Mouse (Mus musculus) right cerebral cortex, postnatal 10 days (tissue): ENCODE results near the gene Lrig3.

Source experiments
- DNase-seq, 2 experiments: peaks; one replicate each; pipeline ENCODE4 v3.0.0; 2021; ENCODE audit warnings: low spot score in 2 of 2

Lrig3 gene

DNA sequence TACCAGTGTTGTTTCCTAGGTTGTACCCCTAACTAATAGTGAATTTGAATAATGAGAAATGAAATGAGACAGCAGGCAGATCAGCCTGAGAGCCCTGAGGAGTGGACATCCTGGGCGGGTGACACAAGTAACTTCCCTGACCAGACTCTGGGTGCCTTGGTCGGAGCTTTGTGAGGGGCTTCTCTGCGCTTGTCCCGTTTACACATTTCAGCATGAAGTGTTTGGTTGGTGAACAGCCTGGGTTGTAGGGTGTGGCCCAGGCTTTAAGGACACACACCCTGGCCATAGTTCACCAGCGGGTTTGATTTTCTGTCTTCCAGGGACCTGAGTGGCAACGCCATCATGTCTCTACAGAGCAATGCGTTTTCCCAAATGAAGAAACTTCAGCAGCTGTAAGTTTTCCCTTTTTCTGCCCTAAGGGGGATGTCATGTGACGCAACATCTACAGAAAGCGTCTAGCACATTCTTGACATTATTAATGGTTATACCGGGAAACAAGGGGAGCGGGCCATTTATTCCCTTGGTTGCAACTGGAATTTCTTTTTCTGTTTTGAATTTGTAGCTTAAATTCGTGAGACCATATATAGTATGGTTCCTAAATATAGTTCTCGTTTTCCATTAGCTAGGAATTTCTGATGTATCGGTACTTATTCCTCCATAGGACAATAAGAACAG is 36.2 kb downstream of the Lrig3 start:
- no peak for DNase-seq

DNA sequence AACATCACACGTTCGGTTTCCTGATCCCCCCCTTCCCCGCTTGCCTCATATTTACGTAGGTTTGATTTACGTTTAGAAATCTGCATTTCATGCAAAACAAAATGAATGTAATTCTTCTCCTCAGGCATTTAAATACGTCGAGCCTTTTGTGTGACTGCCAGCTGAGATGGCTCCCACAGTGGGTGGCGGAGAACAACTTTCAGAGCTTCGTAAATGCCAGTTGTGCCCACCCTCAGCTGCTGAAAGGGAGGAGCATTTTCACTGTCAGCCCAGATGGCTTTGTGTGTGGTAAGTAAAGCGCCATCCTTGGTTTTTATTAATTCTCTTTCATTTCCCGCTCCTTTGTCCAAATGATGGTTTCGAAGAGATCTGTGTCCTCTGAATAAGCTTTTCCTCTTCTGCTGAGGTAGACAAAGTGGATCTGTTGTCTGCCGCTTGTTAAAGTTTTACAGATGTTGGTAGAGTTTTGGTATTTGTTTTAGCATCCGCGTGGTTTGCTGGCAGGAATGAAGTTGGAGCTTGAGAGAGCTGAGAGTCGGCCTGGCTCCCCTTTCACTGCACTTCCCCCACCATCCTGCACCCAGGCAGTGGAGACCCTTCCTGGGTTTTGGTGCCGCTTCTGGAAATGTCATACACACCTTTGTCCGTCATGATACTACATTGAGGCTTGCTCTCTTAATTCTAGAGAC is 37.0 kb downstream of the Lrig3 start:
- peak; percentile 55 to 69 for DNase-seq

DNA sequence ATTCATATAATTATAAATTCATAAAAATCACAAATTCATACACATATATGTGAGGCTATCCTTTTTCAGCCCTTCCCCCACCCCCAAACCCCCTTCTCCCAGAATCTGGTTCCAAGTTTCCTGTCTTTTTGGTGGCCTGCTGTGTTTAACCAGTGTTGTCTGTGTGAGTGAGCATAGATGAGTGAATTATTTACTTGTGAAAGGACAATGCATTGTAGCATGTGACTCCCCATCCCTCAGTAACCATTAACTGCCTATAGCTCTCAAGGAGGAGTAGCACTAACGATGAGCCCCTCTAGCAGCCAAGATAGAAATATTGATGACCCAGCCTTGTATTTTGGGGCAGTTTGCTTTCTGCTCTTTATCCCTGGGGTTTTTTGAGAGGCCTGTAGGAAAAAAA is 37.9 kb downstream of the Lrig3 start:
- no peak for DNase-seq

DNA sequence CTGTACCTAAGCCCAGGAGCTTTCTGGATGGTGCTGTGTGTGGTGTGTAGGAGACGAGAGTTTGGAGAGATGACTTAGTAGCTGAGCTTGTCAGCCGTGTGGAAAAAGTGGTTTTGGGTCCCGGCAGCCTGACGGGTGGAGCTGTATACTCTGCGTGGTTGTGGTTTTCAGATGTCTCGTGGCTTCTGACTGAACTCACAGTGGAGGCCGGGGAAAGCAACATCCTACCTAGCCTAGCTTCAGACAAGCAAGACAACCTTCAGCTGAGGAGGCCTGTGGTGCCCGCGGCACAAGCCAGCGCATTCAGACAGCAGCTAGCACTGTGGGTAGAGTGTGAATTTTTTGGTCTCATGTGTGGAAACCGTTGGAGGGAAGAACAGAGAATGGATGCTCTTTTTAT is 47.7 kb downstream of the Lrig3 start:
- DNase-seq, result no peak

DNA sequence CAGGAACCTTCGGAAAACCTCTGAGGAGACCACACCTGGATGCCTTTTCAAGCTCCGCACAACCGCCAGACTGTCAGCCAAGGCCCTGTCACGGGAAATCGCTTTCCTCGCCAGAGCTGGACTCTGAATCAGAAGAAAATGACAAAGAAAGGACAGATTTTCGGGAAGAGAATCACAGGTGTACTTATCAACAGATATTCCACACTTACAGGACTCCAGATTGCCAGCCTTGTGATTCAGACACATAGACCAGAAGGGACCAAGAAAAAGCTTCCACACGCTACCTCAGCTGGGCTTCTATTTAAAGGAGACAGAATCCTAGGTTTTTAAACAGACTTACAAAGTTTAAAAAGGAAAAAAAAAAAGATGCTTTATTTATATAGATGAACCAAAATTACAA is 48.7 kb downstream of the Lrig3 start:
- DNase-seq, result peak in 1 of 2 experiments; percentile 51

DNA sequence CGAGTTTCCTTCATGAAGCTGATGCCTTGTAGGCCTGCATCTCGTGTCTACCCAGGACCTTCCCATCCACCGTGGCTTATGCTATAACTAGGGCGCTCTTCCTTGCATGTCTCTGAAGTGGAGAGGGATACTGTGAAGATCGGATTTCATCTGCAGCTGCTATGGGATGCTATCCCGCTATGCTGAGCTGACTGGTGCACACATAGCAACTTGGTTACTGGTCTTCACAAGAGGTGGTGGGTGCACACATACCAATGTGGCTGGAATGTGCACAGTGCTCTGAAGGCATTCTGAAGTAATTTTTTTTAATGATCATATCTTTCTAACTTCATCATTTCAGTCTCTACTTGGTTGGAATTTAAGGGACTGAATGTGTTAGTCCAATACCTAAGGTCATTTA is 49.7 kb downstream of the Lrig3 start:
- DNase-seq, result no peak

DNA sequence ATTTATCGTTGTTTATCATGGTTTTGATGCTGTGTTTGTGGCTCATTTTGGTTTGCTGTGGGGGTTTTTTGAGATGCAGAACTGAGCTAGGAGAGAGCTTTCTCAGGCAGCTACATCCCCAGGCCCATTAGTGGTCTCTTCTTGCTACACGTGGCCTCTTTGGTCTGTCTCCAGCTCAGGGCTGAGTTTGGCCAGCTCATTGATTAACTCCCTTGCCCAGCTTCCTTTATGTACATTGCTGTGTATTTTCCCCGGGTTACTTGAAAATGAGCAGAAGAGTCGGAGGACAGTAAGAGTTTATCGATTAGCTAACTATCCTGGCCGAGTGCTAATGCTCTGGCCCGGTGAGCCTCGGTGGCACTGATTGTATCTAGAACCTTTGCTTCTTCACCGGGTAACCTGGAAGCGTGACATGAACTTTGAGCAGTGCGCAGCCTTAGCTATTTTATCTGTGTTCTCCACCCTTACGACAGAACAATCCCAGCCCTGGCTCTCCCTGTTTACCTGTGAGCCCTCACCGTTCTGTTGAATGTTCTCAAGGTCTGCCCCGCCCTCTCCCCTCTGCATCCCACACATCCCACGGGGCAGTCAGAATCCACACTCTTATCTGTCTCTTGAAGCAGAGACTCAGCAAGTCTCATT is 53.5 kb downstream of the Lrig3 start:
- no peak for DNase-seq

DNA sequence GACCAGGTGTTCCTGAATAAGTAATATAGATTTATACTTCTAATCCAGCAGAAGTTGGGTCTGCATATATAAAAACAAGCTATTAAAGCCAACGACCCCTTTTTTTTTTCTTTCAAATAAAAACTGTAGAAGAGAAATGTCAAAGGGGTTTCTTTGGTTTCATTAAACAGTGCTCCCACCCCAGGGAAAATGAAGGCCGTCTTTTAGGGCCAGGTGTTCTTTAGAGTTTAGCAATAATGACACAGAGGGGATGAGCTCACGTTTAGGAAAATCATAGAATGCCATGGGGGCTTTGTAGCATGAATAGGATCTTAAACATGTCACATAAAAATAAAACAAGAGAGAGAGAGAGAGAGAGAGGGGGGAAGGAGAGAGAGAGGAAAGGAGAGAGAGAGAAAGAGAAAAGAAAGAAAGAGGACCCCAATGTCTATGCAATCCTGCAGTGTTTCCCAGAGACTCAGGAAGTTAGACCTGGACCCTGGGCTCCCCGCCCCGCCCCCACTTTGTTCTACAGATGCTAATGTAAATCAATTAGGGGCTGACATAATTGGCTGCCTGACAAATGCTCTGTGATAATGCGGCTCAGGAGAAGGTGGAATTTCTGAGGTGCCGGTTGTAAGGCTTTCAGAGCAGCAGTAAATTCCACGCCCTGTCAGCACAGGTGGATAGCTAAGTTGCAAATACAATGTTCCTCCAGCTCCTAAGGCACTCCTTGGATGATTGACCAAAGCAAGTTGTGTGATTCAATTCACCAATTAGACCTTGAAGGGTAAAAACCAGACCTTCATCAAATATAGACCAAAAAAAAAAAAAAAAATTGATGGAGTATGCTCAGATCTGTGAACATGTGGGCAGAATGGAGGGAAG is 62.8 kb downstream of the Lrig3 start:
- no peak for DNase-seq

DNA sequence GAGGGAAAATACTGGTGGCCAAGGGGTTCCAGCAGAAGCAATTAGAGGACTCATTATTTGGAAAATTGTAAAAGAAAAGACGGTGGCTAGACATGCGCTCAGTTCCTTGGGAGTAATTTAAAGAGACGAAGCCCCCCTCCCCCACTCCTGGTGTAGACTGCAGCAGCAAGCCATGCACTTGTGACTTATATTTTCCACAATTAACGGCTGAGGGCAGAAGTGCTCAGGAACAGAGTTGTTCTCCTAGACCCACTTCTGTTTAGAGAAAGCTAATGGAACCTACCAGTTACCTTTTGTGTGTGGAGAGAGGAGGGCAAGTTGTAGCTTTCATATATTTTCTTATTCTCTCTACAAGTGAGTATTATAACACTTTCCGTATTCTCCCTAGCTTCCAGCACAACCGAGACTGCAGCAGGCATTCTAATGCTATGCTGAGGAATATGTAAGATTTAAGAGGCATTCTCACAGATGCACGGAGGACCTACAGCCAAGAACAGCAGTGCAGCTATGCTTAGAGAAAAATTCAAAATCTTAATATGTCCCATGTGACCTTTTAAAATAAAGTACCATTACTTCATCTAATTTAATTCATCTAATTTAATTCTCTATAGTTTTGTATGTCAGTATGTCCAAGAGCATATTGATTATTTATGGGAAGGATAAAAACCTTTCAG is 63.6 kb downstream of the Lrig3 start:
- no peak for DNase-seq

DNA sequence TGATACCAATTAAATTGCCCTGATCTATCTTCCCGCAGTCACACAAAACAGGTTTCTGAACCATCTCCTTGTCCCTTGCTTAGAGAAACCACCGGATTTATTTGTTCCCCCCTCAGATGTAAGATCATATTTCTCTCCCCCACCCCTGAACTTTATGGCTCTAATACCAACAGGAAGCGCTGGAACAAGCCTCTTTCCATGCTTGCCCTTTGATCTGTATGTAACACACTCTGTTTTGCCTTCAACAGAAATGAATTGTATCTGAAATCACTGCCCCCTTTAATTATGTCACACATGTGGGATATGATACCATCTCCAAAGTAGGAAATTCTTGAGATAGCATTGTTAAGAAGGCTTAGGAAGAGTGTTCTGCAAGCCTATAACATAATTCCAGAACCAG is 90.9 kb downstream of the Lrig3 start:
- DNase-seq, result no peak

DNA sequence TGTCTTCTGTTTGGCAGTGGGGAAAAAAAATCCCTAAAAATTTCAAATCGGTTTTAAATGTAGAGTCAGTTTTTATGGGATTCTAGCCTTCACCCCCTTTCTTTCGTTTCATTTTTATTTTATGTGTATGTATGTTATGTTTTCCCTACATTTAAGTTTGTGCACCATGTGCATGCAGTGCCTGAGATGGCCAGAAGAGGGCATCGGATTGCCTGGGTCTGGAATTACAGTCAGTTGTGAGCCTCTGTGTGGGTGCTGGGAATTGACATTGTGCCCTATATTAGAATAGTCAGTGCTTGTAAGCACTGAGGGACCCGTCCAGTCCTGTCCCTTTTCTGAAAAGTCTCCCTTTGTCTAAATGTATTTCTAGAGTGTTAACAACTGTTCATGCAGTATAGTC is 96.8 kb downstream of the Lrig3 start:
- no peak for DNase-seq
